Mouse (Mus musculus): ENCODE data around the gene Polk.

Polk gene

DNA sequence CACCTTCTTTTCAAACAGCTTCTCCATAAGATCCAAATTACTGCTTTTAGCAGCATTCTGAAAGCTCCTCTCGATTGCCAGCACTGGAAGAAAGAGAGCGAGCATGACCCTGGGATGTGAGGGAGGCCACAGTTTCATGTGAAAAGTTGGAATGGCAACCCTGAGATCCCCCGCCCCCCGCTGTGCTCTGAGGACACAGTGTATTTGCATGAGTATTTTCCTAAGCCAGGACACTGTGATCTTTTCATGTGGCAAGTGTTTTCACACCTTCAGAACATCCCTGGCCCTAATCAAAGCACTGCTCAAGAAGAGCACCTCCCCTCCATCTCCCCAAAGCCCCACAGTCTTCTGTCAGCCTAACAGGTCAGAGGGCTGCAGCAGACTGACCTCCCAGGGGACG, 77.1 kb downstream of the Polk start:
- no peak for DNase-seq (ENCODE audit: low spot score in 2 of 2)

DNA sequence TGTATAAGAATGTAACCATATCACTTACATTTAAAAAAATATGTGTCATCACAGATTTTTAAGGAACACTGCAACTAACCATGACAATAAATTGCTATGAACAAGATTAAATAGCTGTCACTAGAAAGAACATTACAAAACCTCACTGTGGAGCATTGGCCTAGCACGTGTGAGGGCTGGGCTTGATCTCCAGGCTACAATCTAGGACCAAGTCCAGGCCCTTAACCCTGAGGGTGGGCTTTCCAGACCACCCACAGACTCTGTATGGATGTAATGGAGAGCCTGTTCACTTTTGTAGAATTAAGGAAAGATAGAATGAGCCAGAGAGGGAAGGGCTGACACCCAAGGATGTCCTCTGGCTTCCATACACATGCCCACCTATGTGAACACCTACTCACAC, 79.7 kb downstream of the Polk start:
- DNase-seq (ENCODE audit: low spot score in 2 of 2), result no peak

GRCm38 (mm10) chr13:96458606-96459005, 83.8 kb downstream of the Polk start:
- no peak for DNase-seq (ENCODE audit: low spot score in 2 of 2)

DNA sequence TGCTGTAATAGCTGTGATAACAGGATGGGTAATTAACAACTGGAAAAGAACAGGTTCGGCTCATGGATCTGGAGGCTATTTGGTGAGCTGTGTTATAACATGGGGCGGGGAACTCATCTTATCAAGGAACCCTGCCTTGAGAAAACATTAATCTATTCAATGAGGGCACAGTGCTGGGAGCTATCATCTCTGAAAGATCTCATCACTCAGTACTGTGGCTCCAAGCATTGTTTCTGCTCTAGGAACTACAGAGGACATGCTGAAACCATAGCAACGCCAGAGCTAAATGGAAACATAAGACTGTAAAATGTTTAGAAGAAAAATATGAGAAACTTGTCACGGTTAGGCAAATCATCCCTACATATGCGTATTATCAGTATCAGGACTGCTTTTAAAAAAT, 84.4 kb downstream of the Polk start:
- DNase-seq (ENCODE audit: low spot score in 2 of 2), result no peak

DNA sequence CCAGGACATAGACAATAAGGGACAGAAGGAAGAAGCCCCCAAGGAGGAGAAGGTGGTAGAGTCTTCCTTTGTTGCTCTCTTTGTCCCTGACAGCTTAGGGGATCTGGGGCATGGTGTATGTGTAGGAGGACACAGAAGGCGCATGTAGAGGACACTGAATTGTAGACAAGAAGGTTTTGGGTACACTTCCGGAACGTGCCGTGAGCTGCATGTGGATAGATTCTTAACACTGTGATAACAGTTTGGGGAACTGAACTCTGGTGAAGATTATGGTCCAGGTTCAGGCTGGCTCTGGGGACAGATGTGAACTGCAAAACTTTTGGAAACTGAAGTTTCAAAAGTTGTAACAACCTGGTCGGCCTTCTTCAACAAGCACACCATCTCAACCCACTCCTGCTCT, 84.8 kb downstream of the Polk start:
- no peak for DNase-seq (ENCODE audit: low spot score in 2 of 2)

DNA sequence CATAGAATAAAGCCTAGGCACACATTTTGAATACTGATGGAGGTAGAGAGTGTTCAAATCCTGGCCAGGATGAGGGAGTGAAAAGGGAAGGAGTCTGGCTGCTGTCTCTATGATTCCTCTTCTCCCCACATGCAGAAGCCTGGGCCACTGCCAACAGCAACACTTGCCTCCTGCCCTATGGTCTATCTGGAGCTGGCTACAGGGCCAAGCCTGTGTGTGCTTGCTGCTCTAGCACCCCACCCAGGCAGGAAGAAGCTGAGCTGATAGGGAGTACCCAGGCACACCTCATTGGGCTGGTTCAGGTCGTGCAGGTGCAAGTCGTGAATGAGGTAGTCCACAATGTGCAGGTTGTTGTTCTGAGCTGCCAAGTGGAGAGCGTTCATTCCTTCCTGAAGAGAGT, 88.1 kb downstream of the Polk start:
- DNase-seq (ENCODE audit: low spot score in 2 of 2), result peak in 1 of 2 experiments; percentile 73

GRCm38 (mm10) chr13:96452621-96453020, 89.8 kb downstream of the Polk start:
- DNase-seq (ENCODE audit: low spot score in 2 of 2), result no peak

DNA sequence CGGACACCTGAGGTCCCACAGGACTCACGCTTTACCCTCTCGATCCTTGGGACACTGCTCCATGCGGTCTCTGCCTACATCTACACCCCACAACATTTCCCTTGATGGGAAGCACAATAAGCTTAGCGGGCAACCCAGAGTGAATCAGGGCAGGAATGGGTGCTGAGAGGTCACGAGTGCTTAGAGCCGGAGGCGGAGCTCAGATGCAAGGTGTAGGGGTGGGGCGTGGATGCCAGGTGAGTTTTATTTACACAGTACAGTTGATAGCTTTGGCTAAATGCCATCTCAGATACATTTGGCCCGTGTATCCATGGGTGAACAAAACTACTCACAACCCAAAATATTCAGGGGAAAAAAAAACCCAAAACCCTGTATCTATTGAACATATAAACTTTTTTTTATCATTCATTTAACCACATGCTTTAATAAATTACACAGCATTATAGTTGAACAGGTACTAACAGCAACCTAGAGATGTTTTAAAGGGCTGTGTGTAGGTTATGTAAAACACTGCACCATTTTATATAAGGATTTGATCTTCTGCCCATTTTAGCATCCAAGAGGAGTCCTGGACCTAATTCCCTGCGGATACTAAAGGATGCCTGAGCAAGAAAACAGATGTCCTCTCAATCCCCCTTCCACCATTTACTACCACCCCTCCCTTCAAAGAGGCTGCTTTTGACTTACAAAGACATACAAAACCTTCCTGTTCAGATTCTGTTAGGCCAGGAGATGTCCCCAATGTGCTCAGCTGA, 90.8 kb downstream of the Polk start:
- no peak for DNase-seq (ENCODE audit: low spot score in 2 of 2)

- DNase-seq (ENCODE audit: low spot score in 2 of 2), result peak in 1 of 2 experiments; percentile 51
Measured at GRCm38 (mm10) chr13:96450869-96451268, 91.5 kb downstream of the Polk start.

DNA sequence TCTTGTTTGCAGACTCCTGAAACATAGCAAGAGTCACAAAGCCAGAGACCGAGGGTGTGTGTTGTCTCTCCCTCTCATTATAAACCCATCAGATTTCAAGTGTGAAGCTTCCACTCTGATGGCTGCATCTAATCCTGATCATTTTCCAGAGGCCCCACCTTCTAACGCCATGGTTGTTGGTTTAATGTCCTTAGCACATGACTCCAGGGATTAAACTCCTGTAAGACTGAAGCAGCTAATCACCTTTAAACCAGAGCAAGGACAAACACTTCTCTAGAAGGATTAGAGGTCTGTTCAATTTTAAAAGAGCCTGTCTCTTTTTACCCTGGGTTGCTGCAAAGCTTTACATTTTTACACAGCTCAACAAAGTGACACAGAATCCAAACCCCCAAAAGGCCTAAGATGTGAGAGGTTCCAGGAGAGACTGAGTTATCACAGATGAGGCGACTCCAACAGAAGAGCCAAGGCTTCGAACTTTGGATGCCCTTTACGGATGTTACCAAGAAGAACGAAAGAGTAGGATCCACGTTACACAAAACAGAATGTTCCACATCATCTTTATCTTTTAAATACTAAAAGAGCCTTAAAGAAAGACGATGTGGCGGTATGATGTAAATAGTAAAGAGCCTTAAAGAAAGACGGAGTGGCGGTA, 92.0 kb downstream of the Polk start:
- no peak for DNase-seq (ENCODE audit: low spot score in 2 of 2)

DNA sequence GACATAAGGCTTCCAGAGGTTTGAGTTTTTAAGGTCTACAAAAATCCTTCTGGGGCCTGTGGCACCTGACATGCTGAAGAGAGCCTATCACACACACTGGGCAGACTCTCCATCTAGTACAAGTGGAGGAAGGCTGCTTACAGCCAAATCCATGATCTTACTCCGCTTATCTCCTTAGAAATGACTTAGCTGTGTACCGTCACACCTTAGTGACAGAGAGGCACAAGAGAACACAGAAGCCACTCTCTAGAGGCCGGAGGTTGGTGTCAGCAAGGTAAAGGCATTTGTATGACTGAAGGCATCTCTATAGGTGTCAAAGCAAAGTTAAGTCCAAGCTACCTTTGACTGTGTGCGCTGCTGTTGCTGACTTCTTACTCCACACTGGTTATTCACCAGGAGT, 101.9 kb downstream of the Polk start:
- DNase-seq (ENCODE audit: low spot score in 2 of 2), result no peak

DNA sequence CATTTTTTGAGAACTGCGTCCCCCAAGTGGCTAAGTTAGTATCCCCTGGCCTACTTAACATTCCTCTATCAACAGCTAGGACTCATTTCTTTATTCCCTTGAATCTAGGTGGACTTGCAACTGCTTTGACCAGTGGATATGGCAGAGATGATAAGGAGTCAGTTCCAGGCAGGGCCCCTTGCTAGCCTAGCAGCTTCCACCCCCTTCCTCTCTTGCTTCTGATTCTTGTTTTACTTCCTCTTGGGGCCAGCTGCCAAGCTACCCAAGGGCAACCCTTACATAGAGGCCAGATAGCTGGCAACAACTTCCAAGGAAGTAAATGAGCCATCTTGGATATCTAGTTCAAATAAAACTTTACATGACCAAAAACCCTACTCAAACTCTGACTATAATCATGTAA, 105.5 kb downstream of the Polk start:
- DNase-seq (ENCODE audit: low spot score in 2 of 2), result no peak

- DNase-seq (ENCODE audit: low spot score in 2 of 2), result no peak
Measured at GRCm38 (mm10) chr13:96435793-96436192, 106.6 kb downstream of the Polk start.

GRCm38 (mm10) chr13:96434899-96435331, 107.5 kb downstream of the Polk start:
- peak in 1 of 2 experiments; percentile 29 for DNase-seq (ENCODE audit: low spot score in 2 of 2)

DNA sequence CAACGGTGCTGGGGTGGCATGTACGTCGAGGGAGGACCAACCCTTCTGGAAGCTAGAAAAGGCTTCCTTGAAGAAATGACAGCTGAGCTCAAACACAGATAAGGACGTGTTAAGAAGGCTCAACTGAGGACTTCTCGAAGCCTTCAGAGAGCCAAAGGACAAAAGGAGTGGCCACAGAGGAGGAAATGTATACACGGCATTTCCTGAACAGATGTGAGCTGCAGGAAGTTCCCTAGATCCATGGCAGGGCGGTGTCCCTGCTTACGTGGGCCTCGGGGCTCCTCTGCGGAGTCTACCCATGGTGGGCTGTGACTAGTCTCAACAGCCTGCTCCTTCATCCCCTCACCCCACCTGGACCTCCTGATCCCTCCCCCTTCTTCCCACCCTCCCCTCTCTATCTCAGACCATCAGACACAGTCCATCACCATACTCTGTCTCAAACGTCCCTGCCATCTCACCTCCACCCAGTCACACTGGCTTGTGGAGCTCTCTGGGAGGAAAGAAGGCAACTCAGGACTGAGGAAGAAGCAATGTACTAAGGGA, 108.7 kb downstream of the Polk start:
- DNase-seq (ENCODE audit: low spot score in 2 of 2), result no peak

GRCm38 (mm10) chr13:96433041-96433440, 109.3 kb downstream of the Polk start:
- DNase-seq (ENCODE audit: low spot score in 2 of 2), result no peak

GRCm38 (mm10) chr13:96432376-96432811, 110.0 kb downstream of the Polk start:
- no peak for DNase-seq (ENCODE audit: low spot score in 2 of 2)

GRCm38 (mm10) chr13:96431595-96432156, 110.7 kb downstream of the Polk start:
- DNase-seq (ENCODE audit: low spot score in 2 of 2), result peak; percentile 90
